Mouse (Mus musculus) embryonic facial prominence, embryonic 14.5 days (tissue): ENCODE measurements around the gene Aplf. TPM values are rescaled to one million over a fixed set of nuclear protein-coding genes. Genes with fewer than 3 reads are reported as not detected.

Experiments used
- ATAC-seq: fragments of 200-750 bp; cut with Nextera tagmentation; 2 replicates; pipeline ENCODE4 v1.8.0; 2017; ENCODE audit warnings: low read depth, moderate number of reproducible peaks, moderate TSS enrichment
- DNase-seq: peaks from one replicate; pipeline ENCODE4 v3.0.0-alpha.2; 2015; ENCODE audit warnings: low spot score
- H3K27ac ChIP-seq: fragments of 300-500 bp; sonication (generic); replicated peaks from 2 replicates; pipeline ENCODE4 v1.5.1; 2014; ENCODE audit warnings: low read depth, mild to moderate bottlenecking, low read length, moderate library complexity
- H3K27me3 ChIP-seq: fragments of 300-500 bp; sonication (generic); replicated peaks from 2 replicates; pipeline ENCODE4 v1.6.1; 2014; ENCODE audit warnings: low read length; ENCODE audit not compliant: control insufficient read depth, insufficient read depth
- H3K36me3 ChIP-seq: fragments of 300-500 bp; sonication (generic); 2 replicates; pipeline ENCODE4 v1.6.1; 2014; ENCODE audit warnings: low read length, mixed read lengths; ENCODE audit not compliant: control insufficient read depth, insufficient read depth
- H3K4me1 ChIP-seq: fragments of 300-500 bp; sonication (generic); 2 replicates; pipeline ENCODE4 v1.6.1; 2014; ENCODE audit warnings: antibody characterized with exemption, low read length; ENCODE audit not compliant: control insufficient read depth, insufficient read depth
- H3K4me2 ChIP-seq: fragments of 300-500 bp; sonication (generic); 2 replicates; pipeline ENCODE4 v1.6.1; 2014; ENCODE audit warnings: low read depth, mild to moderate bottlenecking, low read length, moderate library complexity, mixed read lengths
- H3K4me3 ChIP-seq: fragments of 300-500 bp; sonication (generic); 2 replicates; pipeline ENCODE4 v1.5.1; 2014; ENCODE audit warnings: low read depth, mild to moderate bottlenecking, low read length
- H3K9ac ChIP-seq: fragments of 300-500 bp; sonication (generic); 2 replicates; pipeline ENCODE4 v1.6.1; 2014; ENCODE audit warnings: low read depth, mild to moderate bottlenecking, low read length, moderate library complexity, mixed read lengths
- H3K9me3 ChIP-seq: fragments of 300-500 bp; sonication (generic); 2 replicates; pipeline ENCODE4 v1.6.1; 2016; ENCODE audit warnings: low read length; ENCODE audit not compliant: control insufficient read depth
- WGBS: fragments of 180-500 bp; shearing (Covaris S2); extraction: QIAGEN DNeasy Blood & Tissue Kit; methylation state at CpG from one replicate; pipeline ENCODE4 v1.1.7; 2014; 5-methylcytosine and 5-hydroxymethylcytosine counted together
- polyA plus RNA-seq: library from polyadenylated mRNA; unstranded; fragments of >200 nt; fragmentation: Nextera tagmentation; extraction: Ambion mirVana; gene quantifications from 2 replicates; pipeline ENCODE4 v1.2.1, GENCODE M21; 2014

The Aplf gene
- polyA plus RNA-seq, 1 experiment from 2014 or later: 11.8 TPM

- no peaks in the 10 kb centered on the region for H3K4me1 ChIP-seq
- 86% methylated on average over 7 of the region's 7 CpGs for WGBS
- ATAC-seq (no peak), DNase-seq (no peak)
- no peaks in the 10 kb centered on the region for H3K27me3 ChIP-seq
- H3K27ac ChIP-seq: no peak overlapping the region
- H3K4me2 ChIP-seq: no peak overlapping the region
- no peaks in the 10 kb centered on the region for H3K9me3 ChIP-seq
- H3K36me3 ChIP-seq: no peaks in the 10 kb centered on the region
- no peak overlapping the region for H3K4me3 ChIP-seq
- H3K9ac ChIP-seq: no peak overlapping the region
Measured at GRCm38 (mm10) chr6:87583991-87584390, 88.0 kb downstream of the Aplf start.

GRCm38 (mm10) chr6:87583183-87583611 is 88.8 kb downstream of the Aplf start:
- no peaks in the 10 kb centered on the region for H3K27me3 ChIP-seq
- DNase-seq (no peak), ATAC-seq (no peak)
- 89% methylated on average over 1 of the region's 1 CpGs for WGBS
- no peak overlapping the region for H3K4me3 ChIP-seq
- H3K4me2 ChIP-seq: no peak overlapping the region
- H3K9ac ChIP-seq: no peak overlapping the region
- no peak overlapping the region for H3K27ac ChIP-seq
- no peaks in the 10 kb centered on the region for H3K36me3 ChIP-seq
- no peaks in the 10 kb centered on the region for H3K4me1 ChIP-seq
- H3K9me3 ChIP-seq: no peaks in the 10 kb centered on the region

- Histone ChIP-seq H3K27me3 (no peaks in the 10 kb centered on the region), H3K4me3 (no peak overlapping the region), H3K4me2 (no peak overlapping the region), H3K27ac (no peak overlapping the region; the same call in 1 of the 2 replicates), H3K36me3 (no peaks in the 10 kb centered on the region), H3K4me1 (no peaks in the 10 kb centered on the region), H3K9ac (no peak overlapping the region), H3K9me3 (no peaks in the 10 kb centered on the region)
- DNase-seq: peak; percentile 63
- ATAC-seq: no peak
- 64% methylated on average over 6 of the region's 6 CpGs for WGBS
Measured at GRCm38 (mm10) chr6:87582456-87582855, 89.5 kb downstream of the Aplf start.

GRCm38 (mm10) chr6:87581581-87581980 is 90.4 kb downstream of the Aplf start:
- Histone ChIP-seq H3K9me3 (no peaks in the 10 kb centered on the region), H3K27me3 (no peaks in the 10 kb centered on the region), H3K4me2 (no peak overlapping the region), H3K4me3 (no peak overlapping the region), H3K4me1 (peaks cover 2% of the 10 kb centered on the region; the same call in 1 of the 2 replicates), H3K27ac (no peak overlapping the region), H3K36me3 (no peaks in the 10 kb centered on the region), H3K9ac (no peak overlapping the region)
- DNase-seq (no peak), ATAC-seq (no peak)
- WGBS: 82% methylated on average over 18 of the region's 18 CpGs

GRCm38 (mm10) chr6:87581071-87581470 is 90.9 kb downstream of the Aplf start:
- no peak for DNase-seq
- WGBS: 85% methylated on average over 15 of the region's 15 CpGs
- ATAC-seq: no peak
- H3K4me1 ChIP-seq: peaks cover 4% of the 10 kb centered on the region; the same call in 1 of the 2 replicates
- no peaks in the 10 kb centered on the region for H3K36me3 ChIP-seq
- no peak overlapping the region for H3K9ac ChIP-seq
- no peak overlapping the region for H3K4me3 ChIP-seq
- no peaks in the 10 kb centered on the region for H3K27me3 ChIP-seq
- no peaks in the 10 kb centered on the region for H3K9me3 ChIP-seq
- no peak overlapping the region for H3K4me2 ChIP-seq
- H3K27ac ChIP-seq: no peak overlapping the region

Other genes starting within 250 kb of the Aplf start
- gene Bmp10, start 243.2 kb downstream of the Aplf start, polyA plus RNA-seq: not detected in 2 replicates
- gene Arhgap25, start 138.9 kb downstream of the Aplf start, polyA plus RNA-seq: 4.9 and 6.3 TPM in 2 replicates
- 10.1 and 10.3 TPM in 2 replicates for gene Prokr1, start 81.5 kb downstream of the Aplf start, polyA plus RNA-seq
- 1.5 and 1.9 TPM in 2 replicates for gene Efcc1, start 58.7 kb upstream of the Aplf start, polyA plus RNA-seq
- 1.2 and 1.3 TPM in 2 replicates for gene Gp9, start 105.9 kb upstream of the Aplf start, polyA plus RNA-seq
- gene Rab43, start 140.0 kb upstream of the Aplf start, polyA plus RNA-seq: 14.2 and 18.6 TPM in 2 replicates
- gene Gm45140, start 163.6 kb upstream of the Aplf start, polyA plus RNA-seq: 3.6 and 4.1 TPM in 2 replicates
- 34.7 and 42.7 TPM in 2 replicates for gene Isy1, start 166.6 kb upstream of the Aplf start, polyA plus RNA-seq
- gene Cnbp, start 178.9 kb upstream of the Aplf start, polyA plus RNA-seq: 1,063 and 1,144 TPM in 2 replicates
- 180 and 188 TPM in 2 replicates for gene Copg1, start 215.6 kb upstream of the Aplf start, polyA plus RNA-seq
- gene Hmces, start 241.7 kb upstream of the Aplf start, polyA plus RNA-seq: 43.1 and 44.1 TPM in 2 replicates